Mouse (Mus musculus) intestine, embryonic 14.5 days (tissue): Measurements from ENCODE around the gene Zbtb20. TPM values are rescaled to one million over a fixed set of nuclear protein-coding genes. Genes with fewer than 3 reads are reported as not detected.
A peak's percentile ranks its signal among the peaks of the same experiment; 100 is the strongest.

Experiments used
- ATAC-seq: fragments of 200-750 bp; cut with Nextera tagmentation; replicated peaks from 2 replicates; pipeline ENCODE4 v1.8.0; 2017; ENCODE audit warnings: low read depth, moderate number of reproducible peaks, moderate TSS enrichment, moderate library complexity; ENCODE audit not compliant: low FRiP score, low TSS enrichment
- DNase-seq: peaks from one replicate; pipeline ENCODE4 v3.0.0-alpha.2; 2018; ENCODE audit warnings: low spot score
- H3K27ac ChIP-seq: fragments of 300-500 bp; sonication (generic); 2 replicates; pipeline ENCODE4 v1.5.1; 2014; ENCODE audit warnings: low read depth, mild to moderate bottlenecking, control low read depth
- H3K27me3 ChIP-seq: fragments of 300-500 bp; sonication (generic); replicated peaks from 2 replicates; pipeline ENCODE4 v1.6.1; 2014; ENCODE audit warnings: low read length, control low read depth; ENCODE audit not compliant: control insufficient read depth, insufficient read depth
- H3K36me3 ChIP-seq: fragments of 300-500 bp; sonication (generic); 2 replicates; pipeline ENCODE4 v1.6.1; 2014; ENCODE audit warnings: low read length, control low read depth; ENCODE audit not compliant: control insufficient read depth, insufficient read depth
- H3K4me1 ChIP-seq: fragments of 300-500 bp; sonication (generic); replicated peaks from 2 replicates; pipeline ENCODE4 v1.6.1; 2014; ENCODE audit warnings: low read length, control low read depth, mixed read lengths; ENCODE audit not compliant: control insufficient read depth, insufficient read depth
- H3K4me2 ChIP-seq: fragments of 300-500 bp; sonication (generic); 2 replicates; pipeline ENCODE4 v1.6.1; 2014; ENCODE audit warnings: low read length
- H3K4me3 ChIP-seq: fragments of 300-500 bp; sonication (generic); 2 replicates; pipeline ENCODE4 v1.5.1; 2014; ENCODE audit warnings: low read depth, low read length, control low read depth, mixed read lengths
- H3K9ac ChIP-seq: fragments of 300-500 bp; sonication (generic); 2 replicates; pipeline ENCODE4 v1.6.1; 2014; ENCODE audit warnings: mild to moderate bottlenecking, low read length
- H3K9me3 ChIP-seq: fragments of 300-500 bp; sonication (generic); 2 replicates; pipeline ENCODE4 v1.6.1; 2016; ENCODE audit warnings: low read length, control low read depth; ENCODE audit not compliant: control insufficient read depth
- WGBS: fragments of 180-500 bp; shearing (Covaris S2); extraction: QIAGEN DNeasy Blood & Tissue Kit; methylation state at CpG from one replicate; pipeline ENCODE4 v1.1.7; 2014; 5-methylcytosine and 5-hydroxymethylcytosine counted together
- polyA plus RNA-seq: library from polyadenylated mRNA; unstranded; fragments of >200 nt; fragmentation: Nextera tagmentation; extraction: Ambion mirVana; gene quantifications from 2 replicates; pipeline ENCODE4 v1.2.1, GENCODE M21; 2014

Gene Zbtb20
- polyA plus RNA-seq, 1 experiment from 2014 or later = 27.3 TPM

DNA sequence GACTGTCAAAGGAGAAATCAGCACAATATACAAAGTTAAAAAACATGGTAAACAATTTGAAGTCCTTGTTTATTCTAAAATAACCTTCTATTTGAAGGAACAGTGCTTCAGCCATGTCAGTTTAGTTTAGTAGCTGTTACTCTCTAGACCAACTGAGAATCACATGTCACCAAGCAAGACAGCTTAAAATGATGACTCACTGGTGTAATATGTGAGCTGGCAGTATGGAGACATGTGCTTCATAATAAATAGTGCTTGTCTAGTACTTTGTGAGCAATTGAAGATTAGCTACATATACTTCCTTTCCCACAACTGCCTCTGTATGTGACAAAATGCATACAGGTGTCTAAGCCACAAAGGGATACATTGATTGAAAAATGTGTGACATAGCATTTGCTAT is 470.4 kb downstream of the Zbtb20 start:
- Histone ChIP-seq H3K27ac (no peak overlapping the region), H3K27me3 (no peaks in the 10 kb centered on the region), H3K4me2 (no peak overlapping the region), H3K9ac (no peak overlapping the region), H3K36me3 (no peaks in the 10 kb centered on the region), H3K9me3 (no peaks in the 10 kb centered on the region), H3K4me1 (no peaks in the 10 kb centered on the region), H3K4me3 (no peak overlapping the region)
- no peak for ATAC-seq
- no peak for DNase-seq

DNA sequence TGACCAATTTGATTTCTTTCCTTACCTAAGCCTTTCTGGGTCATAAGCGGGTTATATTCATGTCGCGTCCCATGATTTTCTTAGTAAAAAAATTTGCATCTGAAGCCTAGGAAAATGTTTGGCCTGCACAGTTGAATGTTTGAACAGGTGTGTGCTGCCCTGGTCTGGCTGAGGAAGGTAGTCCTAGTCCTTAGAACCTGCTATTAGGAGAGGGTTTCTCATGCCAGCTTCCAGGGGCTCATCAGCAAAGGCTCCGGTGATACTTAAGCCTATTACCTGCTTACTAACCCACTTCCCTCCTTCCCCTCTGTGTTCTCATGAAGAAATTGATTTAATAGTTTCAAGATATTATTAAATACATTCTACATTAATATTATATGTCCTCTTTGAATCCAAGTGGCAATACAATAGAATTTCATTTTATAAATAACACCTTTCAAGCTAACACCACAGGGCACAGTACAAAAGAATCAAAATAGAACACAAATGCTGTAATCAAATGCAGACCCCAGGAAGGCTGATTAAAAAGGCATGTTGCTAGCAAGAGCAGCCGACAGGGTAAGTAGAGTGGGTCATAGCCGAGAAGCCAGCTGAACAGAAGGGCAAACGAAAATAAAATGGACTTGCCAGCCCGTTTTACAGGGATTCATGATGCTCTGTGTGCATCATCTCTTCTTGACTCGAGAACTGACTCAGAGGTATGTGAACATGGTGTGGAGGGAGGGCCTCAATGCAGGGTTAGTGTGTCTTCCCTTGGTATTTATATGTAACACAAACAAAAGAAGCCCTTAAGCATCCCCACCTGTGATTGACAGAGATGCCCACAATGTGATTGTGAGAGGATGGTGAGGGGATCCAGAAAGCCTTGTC is 480.3 kb downstream of the Zbtb20 start:
- WGBS = 85% methylated on average over 9 of the region's 9 CpGs
- Histone ChIP-seq H3K4me2 (no peak overlapping the region), H3K27ac (no peak overlapping the region), H3K4me1 (no peaks in the 10 kb centered on the region), H3K4me3 (no peak overlapping the region), H3K9me3 (no peaks in the 10 kb centered on the region), H3K36me3 (no peaks in the 10 kb centered on the region), H3K27me3 (no peaks in the 10 kb centered on the region), H3K9ac (no peak overlapping the region)
- ATAC-seq (no peak), DNase-seq (no peak)

- Histone ChIP-seq H3K9ac (no peak overlapping the region), H3K4me2 (no peak overlapping the region), H3K27ac (no peak overlapping the region), H3K9me3 (no peaks in the 10 kb centered on the region), H3K4me3 (no peak overlapping the region), H3K4me1 (peaks cover 19% of the 10 kb centered on the region), H3K27me3 (no peaks in the 10 kb centered on the region), H3K36me3 (no peaks in the 10 kb centered on the region)
- WGBS = 81% methylated on average over 3 of the region's 3 CpGs
- no peak for ATAC-seq
- no peak for DNase-seq
Measured at GRCm38 (mm10) chr16:43359546-43359945, 483.9 kb downstream of the Zbtb20 start.

DNA sequence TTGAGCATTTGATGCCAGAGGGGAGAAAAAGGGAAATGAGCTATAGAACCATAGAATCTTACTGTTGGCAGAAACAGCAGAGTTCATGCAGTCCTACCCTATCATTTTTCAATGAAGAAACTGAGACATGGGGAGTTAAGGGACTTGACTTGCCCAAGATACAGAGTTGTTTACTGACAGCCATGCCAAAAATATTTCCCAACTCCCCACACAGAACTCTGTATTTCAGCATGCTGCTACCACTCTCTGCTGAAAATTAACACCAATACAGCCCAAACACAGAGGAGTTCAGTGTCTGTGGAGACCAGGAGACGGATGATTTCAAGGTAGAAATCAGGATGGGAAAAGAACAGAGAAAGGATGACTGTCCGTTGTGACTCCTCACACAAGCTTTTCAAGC is 484.4 kb downstream of the Zbtb20 start:
- 90% methylated on average over 2 of the region's 2 CpGs for WGBS
- H3K9me3 ChIP-seq = no peaks in the 10 kb centered on the region
- peaks cover 20% of the 10 kb centered on the region for H3K4me1 ChIP-seq

GRCm38 (mm10) chr16:43360838-43361480 is 485.3 kb downstream of the Zbtb20 start:
- ATAC-seq (no peak), DNase-seq (no peak)
- 88% methylated on average over 7 of the region's 7 CpGs for WGBS

More for the DNA sequence above, 484.4 kb downstream of the Zbtb20 start:
- no peaks in the 10 kb centered on the region for H3K27me3 ChIP-seq
- no peak overlapping the region for H3K4me3 ChIP-seq
- H3K36me3 ChIP-seq = no peaks in the 10 kb centered on the region
- H3K9ac ChIP-seq = no peak overlapping the region
- ATAC-seq = no peak
- no peak overlapping the region for H3K4me2 ChIP-seq
- H3K27ac ChIP-seq = no peak overlapping the region
- DNase-seq = no peak

DNA sequence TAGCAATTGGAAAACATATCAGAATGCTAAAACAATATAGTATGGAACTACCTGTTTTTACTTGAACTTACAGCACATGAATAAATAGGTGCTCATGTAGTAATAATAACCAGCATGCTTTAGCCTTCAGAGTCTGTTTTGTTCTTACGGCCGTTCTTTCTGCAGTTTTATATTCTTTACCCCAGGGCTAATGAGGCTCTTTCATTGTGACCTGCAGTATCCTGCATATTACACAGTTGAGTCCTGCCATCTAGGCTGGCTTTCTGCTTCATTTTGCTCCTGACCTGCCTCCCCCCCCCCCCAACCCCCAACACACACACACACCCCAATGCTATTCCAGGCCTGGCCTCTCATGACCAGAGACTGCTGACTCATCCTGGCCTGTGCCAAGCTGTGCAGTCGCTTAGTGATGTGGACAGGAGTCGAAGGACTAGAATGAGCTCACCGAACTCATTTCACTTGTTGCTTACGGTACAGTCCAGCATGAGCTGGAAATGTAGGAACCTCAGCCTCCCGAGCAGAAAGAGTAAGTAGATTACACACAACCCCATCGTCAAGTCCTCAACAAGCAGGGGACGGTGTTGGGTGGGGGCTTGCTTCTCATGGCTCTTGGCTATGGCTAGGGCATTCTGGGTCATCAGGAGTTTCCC is 487.1 kb downstream of the Zbtb20 start:
- DNase-seq (no peak), ATAC-seq (peak; percentile 64; the same call in 1 of the 2 replicates)
- Histone ChIP-seq H3K27me3 (no peaks in the 10 kb centered on the region), H3K9ac (no peak overlapping the region), H3K4me1 (peaks cover 20% of the 10 kb centered on the region), H3K27ac (peak overlapping the region; percentile 47; the same call in 1 of the 2 replicates), H3K9me3 (no peaks in the 10 kb centered on the region), H3K36me3 (no peaks in the 10 kb centered on the region), H3K4me3 (no peak overlapping the region), H3K4me2 (peak overlapping the region; percentile 26; the same call in 1 of the 2 replicates)
- 61% methylated on average over 9 of the region's 9 CpGs for WGBS

More at GRCm38 (mm10) chr16:43360838-43361480, 485.3 kb downstream of the Zbtb20 start:
- Histone ChIP-seq H3K36me3 (no peaks in the 10 kb centered on the region), H3K9me3 (no peaks in the 10 kb centered on the region), H3K27me3 (no peaks in the 10 kb centered on the region), H3K9ac (no peak overlapping the region), H3K4me2 (no peak overlapping the region), H3K4me1 (peaks cover 20% of the 10 kb centered on the region), H3K27ac (no peak overlapping the region), H3K4me3 (no peak overlapping the region)

GRCm38 (mm10) chr16:43363316-43363715 is 487.6 kb downstream of the Zbtb20 start:
- H3K4me3 ChIP-seq = no peak overlapping the region
- H3K27me3 ChIP-seq = no peaks in the 10 kb centered on the region
- no peaks in the 10 kb centered on the region for H3K9me3 ChIP-seq
- H3K9ac ChIP-seq = no peak overlapping the region
- DNase-seq (no peak), ATAC-seq (no peak)
- peak overlapping the region; percentile 47; the same call in 1 of the 2 replicates for H3K27ac ChIP-seq
- H3K4me2 ChIP-seq = peak overlapping the region; percentile 26
- peaks cover 20% of the 10 kb centered on the region for H3K4me1 ChIP-seq
- no peaks in the 10 kb centered on the region for H3K36me3 ChIP-seq
- WGBS = 44% methylated on average over 6 of the region's 6 CpGs

DNA sequence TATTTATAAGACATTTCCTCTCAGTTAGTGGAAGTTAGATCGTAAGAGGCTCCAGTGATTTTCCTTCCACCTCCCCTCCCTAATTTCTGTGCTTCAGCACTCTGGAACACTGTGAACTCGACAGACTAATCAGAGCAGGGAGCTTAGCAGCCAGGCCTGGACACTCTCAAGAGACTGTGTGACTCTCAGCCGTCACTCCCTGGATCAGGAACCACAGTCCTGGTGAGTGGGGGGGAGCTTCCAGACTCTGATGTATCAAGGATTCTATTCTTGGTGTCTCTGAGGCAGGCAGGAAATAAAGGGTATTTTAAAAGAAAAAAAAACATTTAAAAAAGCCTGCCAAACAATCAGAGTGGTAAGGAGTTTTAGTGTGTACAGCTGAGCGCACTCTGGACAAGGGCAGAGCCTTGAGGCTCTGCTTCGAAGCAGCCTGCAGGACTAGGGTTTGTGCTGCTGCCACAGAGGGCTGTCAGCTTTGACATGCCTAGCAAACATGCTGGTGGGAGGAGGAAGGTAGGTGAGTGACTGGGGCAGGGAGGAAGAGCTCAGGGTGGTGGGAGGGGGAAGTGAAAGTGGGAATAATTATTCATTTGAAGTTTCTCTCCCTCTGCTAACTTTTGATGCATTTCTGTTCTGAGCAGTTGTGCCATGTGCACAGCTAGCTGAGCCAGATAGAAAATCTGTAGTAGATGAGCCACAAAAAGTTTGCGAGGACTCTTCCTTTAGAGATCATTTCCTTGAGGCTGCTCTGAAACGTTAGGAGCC is 488.3 kb downstream of the Zbtb20 start:
- H3K27ac ChIP-seq = peak overlapping the region; percentile 74
- peak overlapping the region; percentile 26 for H3K4me2 ChIP-seq
- no peaks in the 10 kb centered on the region for H3K27me3 ChIP-seq
- 15% methylated on average over 7 of the region's 7 CpGs for WGBS
- no peaks in the 10 kb centered on the region for H3K9me3 ChIP-seq
- H3K4me1 ChIP-seq = peaks cover 20% of the 10 kb centered on the region
- DNase-seq (peak; percentile 63), ATAC-seq (peak; percentile 83)
- H3K9ac ChIP-seq = 0 out of 2 replicates have a peak overlapping the region, but pooled peaks have one; percentile 1
- H3K36me3 ChIP-seq = no peaks in the 10 kb centered on the region
- no peak overlapping the region for H3K4me3 ChIP-seq
